Mouse (Mus musculus): ENCODE results near the gene Bend6.

DNA sequence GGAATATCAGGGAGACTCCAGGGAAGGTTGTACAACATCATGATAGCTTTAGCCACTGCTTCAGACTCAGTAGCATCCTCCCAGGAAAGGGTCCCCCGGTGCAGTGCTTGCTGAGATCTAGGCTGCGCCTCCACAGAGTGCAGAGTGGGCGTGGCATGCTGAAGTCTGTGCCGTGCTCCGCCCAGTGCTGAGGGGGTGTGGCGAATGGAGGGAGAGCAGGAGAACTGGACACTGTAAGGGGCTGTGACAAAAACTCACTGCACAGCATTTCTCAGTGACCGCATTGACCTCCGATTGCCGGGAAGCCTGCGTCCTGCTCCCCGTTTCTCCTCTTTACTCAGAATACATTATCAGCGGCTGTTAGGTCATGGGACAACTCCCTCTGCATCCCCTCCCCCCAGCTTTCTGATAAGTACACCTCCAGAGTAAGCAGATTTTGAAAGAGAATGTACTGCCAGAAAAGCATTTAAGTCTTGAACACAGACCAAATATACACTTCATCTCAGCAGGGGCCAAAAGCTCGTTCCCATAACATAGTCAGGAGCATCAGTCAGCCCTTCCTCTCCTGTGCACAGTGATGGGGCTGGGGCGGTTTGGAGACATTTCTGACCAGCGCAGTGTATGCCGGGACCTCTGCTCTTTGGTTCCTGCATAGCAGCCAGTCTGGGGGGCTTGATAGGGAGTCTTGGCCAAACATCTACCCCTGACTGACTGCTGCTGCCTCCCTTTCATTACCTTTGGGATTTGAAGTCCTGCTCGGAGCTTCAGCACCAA lies 37.5 kb upstream of the Bend6 start:
- TF ChIP-seq CTCF (IDR thresholded peaks at IDR 0.05; ENCODE audit: low read depth, low read length) (no peak), POLR2A (IDR thresholded peaks at IDR 0.05; ENCODE audit: borderline replicate concordance, low read depth, low read length) (no peak)
